Mouse (Mus musculus): ENCODE measurements around the gene Nek11.
"Not testable (repeated sequence)": the region's sequence is repeated elsewhere in the genome, so short reads cannot be mapped to it uniquely, and the experiment has no call there.

Gene Nek11

GRCm38 (mm10) chr9:105139204-105139603 lies 256.1 kb downstream of the Nek11 start:
- no peak for DNase-seq (ENCODE audit: low read depth, low spot score)

GRCm38 (mm10) chr9:105136404-105136803 lies 258.9 kb downstream of the Nek11 start:
- no peak for DNase-seq (ENCODE audit: low read depth, low spot score)

GRCm38 (mm10) chr9:105134536-105134935 lies 260.8 kb downstream of the Nek11 start:
- no peak for DNase-seq (ENCODE audit: low read depth, low spot score)

- no peak for DNase-seq (ENCODE audit: low read depth, low spot score)
These were observed 263.3 kb downstream of the Nek11 start for GRCm38 (mm10) chr9:105132002-105132367.

- peak; percentile 97 for DNase-seq (ENCODE audit: low read depth, low spot score)
These were observed 263.9 kb downstream of the Nek11 start, which contains the start of gene Nudt16 for GRCm38 (mm10) chr9:105131253-105132001. Gene Nudt16, minus strand, starts transcription at chr9:105131824.

- no peak for DNase-seq (ENCODE audit: low read depth, low spot score)
These were observed 265.0 kb downstream of the Nek11 start for GRCm38 (mm10) chr9:105130331-105130730.

GRCm38 (mm10) chr9:105125206-105125605 lies 270.1 kb downstream of the Nek11 start:
- not testable (repeated sequence) for DNase-seq (ENCODE audit: low read depth, low spot score)
